Mouse (Mus musculus) right cerebral cortex, postnatal 10 days (tissue): Measurements from ENCODE around the gene Rnf115.
A peak's percentile ranks its signal among the peaks of the same experiment; 100 is the strongest.

Source experiments
- DNase-seq, 2 experiments: peaks; one replicate each; pipeline ENCODE4 v3.0.0; 2021; ENCODE audit warnings: low spot score in 2 of 2

Rnf115 gene

DNA sequence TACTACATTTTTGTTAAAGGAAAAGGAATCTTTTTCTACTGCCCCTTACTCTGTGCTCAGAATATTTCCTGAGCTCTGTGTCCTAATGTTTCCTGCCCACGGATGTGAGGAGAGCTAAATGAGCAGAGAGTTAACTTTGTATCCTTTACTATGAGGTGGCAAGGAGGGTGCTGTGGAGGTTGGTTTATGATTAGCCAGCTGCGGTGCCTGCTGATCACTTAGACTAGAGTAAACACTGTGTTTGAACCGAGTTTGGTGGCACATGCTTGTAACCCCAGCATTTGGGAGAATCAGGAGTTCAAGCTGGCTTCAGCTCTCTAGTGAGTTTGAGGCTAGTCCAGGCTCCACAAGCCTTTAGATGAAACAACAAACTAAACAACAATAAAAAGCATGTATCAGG is 49.7 kb downstream of the Rnf115 start:
- no peak for DNase-seq

DNA sequence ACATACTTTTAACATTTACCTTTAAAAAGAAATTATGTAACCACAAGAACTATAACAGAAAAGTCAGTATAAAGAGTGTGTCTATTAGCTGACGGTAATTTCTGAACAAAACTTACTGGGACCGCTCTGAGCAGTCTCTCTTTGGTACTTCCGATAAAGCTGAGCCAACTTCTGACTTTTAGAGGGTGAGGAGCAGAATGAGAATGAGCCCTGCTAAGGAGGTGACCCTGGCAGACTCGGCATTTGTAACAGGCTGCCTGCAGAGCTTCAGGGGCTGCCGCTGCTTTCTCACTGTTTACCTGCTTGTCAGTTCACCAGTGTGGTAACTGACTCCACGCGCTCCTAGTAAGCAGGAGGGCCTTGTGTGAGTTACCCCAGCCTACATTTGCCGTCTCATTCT is 54.8 kb downstream of the Rnf115 start:
- DNase-seq = no peak

DNA sequence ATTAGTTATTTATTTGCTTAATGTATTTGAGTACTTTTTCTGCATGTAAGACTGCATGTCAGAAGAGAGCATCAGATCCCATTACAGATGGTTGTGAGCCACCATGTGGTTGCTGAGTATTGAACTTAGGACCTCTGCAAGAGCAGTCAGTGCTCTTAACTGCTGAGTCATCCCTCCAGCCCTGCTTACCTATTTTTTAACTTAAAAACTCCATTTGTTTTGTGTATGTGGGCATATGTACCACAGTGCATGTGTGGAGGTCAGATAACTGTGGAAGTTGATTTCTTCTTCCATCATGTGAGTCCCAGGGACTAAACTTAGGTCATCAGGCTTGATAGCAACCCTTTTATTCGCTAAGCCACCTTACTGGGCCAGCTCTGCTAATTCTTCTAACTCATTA is 60.3 kb downstream of the Rnf115 start:
- DNase-seq = no peak

- no peak for DNase-seq
Measured at GRCm38 (mm10) chr3:96788506-96788905, 61.0 kb downstream of the Rnf115 start.

DNA sequence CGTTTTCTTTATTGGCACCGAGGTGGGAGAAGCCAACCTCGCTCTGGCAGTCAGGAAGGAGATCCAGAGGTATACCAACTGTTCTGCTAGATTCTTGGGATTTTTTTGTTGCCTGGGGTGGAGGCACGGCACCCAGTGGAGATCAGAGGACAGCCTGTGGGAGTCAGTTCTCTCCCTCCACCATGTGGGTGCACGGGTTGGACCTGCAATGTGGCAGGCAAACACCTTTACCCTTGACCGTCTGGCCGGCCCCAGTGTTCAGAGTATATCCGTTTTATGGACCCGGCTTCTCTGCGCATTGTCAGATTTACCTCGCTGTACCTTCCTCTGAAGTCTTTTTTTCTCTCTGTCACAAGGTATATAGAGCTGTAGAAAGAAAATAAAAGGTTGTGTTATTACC is 72.8 kb downstream of the Rnf115 start:
- no peak for DNase-seq

- DNase-seq = no peak
Measured at GRCm38 (mm10) chr3:96802214-96802613, 74.8 kb downstream of the Rnf115 start.

- DNase-seq = no peak
Measured at GRCm38 (mm10) chr3:96808136-96808535, 80.7 kb downstream of the Rnf115 start.

DNA sequence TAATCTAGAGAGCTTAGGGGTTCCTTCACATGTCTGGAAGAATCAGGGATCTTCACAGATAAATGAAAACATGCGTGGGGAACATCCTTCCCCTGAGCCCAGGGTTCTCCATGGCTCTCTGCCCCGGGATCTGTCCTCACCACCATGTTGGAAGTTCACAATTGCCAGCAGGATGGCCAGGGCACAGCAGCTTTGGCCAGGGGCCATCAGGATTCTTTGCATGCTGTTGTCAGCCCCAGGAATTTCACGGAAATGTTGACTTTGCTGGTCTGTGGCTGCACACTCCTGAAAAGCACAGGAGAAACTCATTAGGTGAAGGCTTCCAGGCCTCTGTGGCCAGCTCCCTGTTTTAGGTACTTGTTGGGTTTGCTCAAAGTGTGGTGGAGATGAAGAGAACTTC is 81.2 kb downstream of the Rnf115 start:
- no peak for DNase-seq

DNA sequence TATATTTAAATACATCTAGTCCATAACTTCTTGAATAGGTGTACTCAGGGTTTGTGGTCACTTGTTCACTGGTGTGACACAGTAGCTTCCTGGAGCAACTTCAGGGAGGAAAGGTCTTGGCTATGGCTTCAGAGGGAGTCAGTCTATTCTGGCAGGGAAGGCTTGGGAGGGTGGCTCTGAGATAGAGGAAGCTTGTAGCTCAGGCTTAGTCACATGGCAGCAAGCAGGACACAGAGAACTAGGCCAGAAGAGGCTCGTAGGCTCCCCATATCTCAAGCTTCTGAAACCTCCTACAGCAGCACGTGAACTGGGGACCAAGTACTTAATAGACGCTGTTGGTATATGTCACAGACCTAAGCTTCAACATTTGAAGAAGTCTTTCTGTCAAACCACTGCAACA is 83.8 kb downstream of the Rnf115 start:
- no peak for DNase-seq

DNA sequence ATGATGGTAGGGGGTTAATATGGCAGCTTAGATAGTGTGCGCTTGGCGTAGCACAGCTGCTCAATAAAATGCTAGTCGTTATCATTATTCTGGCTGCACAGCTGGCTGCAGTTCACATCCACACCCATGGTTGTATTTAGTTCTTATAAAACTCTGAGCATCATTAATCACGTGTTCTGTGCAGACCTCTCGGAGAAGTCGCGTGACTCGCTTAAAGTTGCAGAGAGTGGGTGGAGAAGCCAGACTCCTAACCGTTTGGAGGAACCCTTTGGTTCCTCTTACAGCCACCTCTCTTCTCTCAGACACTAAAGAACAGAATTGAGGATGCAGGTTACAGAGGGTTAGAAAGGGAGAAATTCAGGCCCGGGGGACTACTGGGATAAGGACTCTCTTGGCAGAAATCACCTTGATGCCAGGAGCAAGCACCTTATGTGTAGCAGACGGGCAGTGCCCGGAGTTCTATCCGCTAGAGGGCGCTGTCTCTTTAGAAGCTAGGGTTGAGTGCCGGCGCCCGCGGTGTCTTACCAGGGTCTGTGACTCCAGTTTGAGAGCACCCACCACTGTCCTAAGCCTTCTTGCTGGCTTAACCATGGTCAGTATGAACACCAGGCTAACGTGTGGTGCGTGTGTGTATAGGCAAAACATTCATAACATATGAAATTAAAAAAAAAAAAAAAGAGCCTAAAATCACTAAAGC is 85.1 kb downstream of the Rnf115 start:
- peak; percentile 67 to 80 for DNase-seq

DNA sequence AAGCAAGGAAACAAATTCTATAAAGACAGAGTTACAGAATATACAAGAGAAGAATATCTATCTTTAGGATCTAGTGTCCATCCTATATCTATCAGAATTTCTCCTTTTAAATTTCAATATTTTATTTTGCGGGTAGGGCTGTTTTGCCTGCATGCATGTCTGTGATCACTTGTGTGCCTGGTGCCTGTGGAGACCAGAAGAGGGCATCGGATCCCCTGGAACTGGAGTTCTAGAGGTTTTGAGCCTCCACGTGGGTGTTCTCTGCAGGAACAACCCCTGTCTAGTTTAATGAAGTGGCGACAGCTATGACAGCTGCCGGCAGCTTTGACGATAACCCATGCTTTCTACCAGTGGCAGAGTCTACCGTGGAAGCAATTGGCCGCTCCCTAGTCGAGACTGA is 85.6 kb downstream of the Rnf115 start:
- DNase-seq = peak; percentile 38 to 44

GRCm38 (mm10) chr3:96813591-96814244 is 86.3 kb downstream of the Rnf115 start:
- DNase-seq = no peak

- DNase-seq = no peak
Measured at GRCm38 (mm10) chr3:96814342-96814741, 86.9 kb downstream of the Rnf115 start.

DNA sequence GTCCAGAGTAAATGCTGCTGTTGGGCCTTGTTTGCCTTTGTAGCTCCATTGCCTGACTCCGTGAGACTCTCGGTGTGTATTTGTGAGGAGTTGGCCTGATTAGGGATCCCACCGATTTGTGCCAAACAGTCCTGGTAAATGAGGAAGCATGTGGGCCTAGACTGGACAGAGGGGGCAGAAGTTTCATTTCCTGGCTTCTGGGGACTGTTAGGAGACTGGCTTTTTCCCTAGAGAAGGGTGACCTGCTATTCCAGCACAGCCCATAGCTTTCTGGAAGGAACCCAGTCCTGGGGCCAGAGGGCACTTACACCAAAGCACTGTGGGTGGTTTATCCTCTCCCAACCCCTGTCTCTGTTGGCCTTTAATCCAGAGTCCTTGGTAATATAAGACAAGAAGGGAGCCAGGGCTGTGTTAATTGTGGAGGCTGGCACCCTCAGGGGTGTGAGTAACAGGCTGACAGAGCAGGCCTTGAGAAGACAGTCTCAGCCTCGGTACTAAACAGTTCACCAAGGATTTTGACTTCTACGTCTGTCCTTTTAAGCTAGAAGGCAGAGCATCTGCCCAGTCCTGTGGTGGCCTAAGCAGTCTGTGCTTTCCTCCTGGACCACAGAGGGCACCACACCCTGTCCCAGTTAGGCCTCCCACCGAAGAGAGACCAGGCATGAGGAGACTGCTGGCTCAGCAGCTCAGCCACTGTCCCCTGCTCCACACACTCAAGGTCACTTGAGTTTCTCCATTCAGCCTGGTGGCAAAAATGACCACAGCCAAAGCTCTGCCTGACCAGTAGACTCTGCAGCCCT is 92.9 kb downstream of the Rnf115 start:
- no peak for DNase-seq

DNA sequence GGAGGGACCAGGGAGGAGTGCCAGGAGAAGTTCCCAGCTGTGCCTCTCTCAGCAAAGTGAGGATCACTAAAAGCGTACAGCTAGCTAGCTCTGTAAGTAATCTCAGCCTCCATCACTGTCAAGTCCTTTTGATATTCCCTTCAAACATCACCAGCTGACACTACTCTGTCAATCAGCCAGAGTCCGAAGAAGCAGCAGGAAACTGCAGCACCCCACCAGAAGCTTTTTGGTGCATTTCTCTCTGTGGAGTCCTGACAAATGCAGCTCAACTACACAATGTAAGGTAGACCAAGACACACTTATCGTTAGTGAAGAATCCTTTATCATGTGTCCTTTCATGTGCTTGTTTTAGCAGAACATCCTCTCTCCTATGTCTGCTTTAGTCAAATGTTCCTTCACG is 94.1 kb downstream of the Rnf115 start:
- DNase-seq = no peak

GRCm38 (mm10) chr3:96823701-96824100 is 96.2 kb downstream of the Rnf115 start:
- DNase-seq = no peak

GRCm38 (mm10) chr3:96824614-96825013 is 97.2 kb downstream of the Rnf115 start:
- no peak for DNase-seq

- DNase-seq = no peak
Measured at GRCm38 (mm10) chr3:96825261-96825660, 97.8 kb downstream of the Rnf115 start.

DNA sequence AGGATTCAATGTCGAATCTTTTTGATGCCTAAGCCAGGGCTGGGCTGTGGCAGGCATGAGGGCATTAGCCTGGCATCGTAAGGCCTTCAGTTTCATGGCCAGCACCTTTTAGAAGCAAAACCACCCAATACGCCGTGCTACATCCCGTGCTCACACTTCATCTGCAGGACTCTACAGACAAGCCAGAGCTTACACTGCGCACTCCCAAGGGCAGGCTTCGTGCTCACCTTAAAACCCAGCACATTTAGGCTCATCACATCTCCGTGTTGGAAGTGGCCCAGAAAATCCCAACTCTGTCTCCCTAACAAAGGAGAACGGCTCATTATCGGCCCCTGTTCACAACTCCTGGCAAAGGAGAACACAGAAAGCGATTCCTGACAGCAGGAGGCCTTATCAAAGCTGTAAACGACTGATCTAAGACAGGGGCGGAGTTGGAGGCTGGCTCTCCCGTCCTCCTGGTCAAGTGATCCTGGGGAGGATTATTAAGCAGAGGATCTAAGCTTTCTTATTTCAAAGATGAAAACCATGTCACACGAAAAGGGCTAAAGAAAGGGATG is 100.9 kb downstream of the Rnf115 start:
- DNase-seq = no peak

DNA sequence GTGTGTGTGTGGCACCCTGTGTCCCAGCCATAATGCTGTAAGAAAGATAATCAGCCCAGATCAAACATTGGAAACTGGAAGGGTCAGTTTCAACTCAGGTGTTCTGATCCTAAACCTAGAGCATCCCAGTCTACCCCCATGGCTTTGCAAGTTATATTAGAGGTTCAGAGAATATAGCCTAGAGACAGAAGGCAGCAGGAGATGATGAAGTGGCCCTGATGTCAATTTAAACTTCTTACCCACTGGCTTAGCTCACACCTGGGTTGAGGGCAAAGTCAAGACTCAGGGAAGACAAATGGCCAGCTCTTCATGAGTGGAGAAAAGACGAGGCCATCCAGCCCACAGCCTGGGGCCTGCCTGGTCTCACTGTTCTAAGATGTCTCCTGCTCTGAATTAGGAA is 101.5 kb downstream of the Rnf115 start, which contains the start of the genes Pdzk1 and Cd160:
Gene Pdzk1, plus strand, starts transcription at position 301 of the 400 bp plus-strand sequence.
Gene Cd160, minus strand, starts transcription at position 368 of the 400 bp plus-strand sequence.
- DNase-seq = no peak

GRCm38 (mm10) chr3:96829856-96830255 is 102.4 kb downstream of the Rnf115 start:
- no peak for DNase-seq

GRCm38 (mm10) chr3:96832930-96833329 is 105.5 kb downstream of the Rnf115 start:
- no peak for DNase-seq
